Mouse (Mus musculus): ENCODE measurements around the gene Kif2a. TPM values are rescaled to one million over a fixed set of nuclear protein-coding genes. Genes with fewer than 3 reads are reported as not detected.

Gene Kif2a
- 6.1 and 7.5 TPM in 2 replicates for polyA plus RNA-seq (2015; fragmentation: Nextera tagmentation; extraction: Ambion mirVana)

GRCm38 (mm10) chr13:107021461-107022265 is at the start of gene Kif2a:
Gene Kif2a (minus strand): TSS chr13:107022126.
- Histone ChIP-seq H3K27ac (ENCODE audit: low read length) (peak within 1 kb of the TSS; percentile 94), H3K4me1 (ENCODE audit: control insufficient read depth, insufficient read depth, low read length) (peaks cover 17% of the 10 kb centered on the region), H3K4me2 (ENCODE audit: low read depth, low read length) (peak within 1 kb of the TSS; percentile 94), H3K27me3 (replicated peaks; ENCODE audit: control insufficient read depth, insufficient read depth, low read length) (no peaks in the 10 kb centered on the region), H3K4me3 (ENCODE audit: low read length) (peak within 1 kb of the TSS; percentile 91), H3K9ac (ENCODE audit: low read depth, low read length) (peak within 1 kb of the TSS; percentile 93), H3K36me3 (ENCODE audit: control insufficient read depth, insufficient read depth, low read length) (no peaks in the 10 kb centered on the region), H3K9me3 (ENCODE audit: control insufficient read depth, low read length) (no peaks in the 10 kb centered on the region)
- ATAC-seq, result peak; percentile 70
- WGBS, result under 1% methylated on average over 70 of the region's 87 CpGs

- no peak overlapping the region for H3K27ac ChIP-seq (ENCODE audit: low read length)
- no peaks in the 10 kb centered on the region for H3K9me3 ChIP-seq (ENCODE audit: control insufficient read depth, low read length)
- no peak for ATAC-seq
- H3K4me3 ChIP-seq (ENCODE audit: low read length), result no peak overlapping the region
- WGBS, result 73% methylated on average over 1 of the region's 1 CpGs
- H3K36me3 ChIP-seq (ENCODE audit: control insufficient read depth, insufficient read depth, low read length), result no peaks in the 10 kb centered on the region
- H3K9ac ChIP-seq (ENCODE audit: low read depth, low read length), result no peak overlapping the region
- no peaks in the 10 kb centered on the region for H3K27me3 ChIP-seq (replicated peaks; ENCODE audit: control insufficient read depth, insufficient read depth, low read length)
- no peak overlapping the region for H3K4me2 ChIP-seq (ENCODE audit: low read depth, low read length)
- 0 out of 2 replicates have a peak, but pooled peaks cover 4% of the 10 kb centered on the region for H3K4me1 ChIP-seq (ENCODE audit: control insufficient read depth, insufficient read depth, low read length)
These were observed 47.1 kb upstream of the Kif2a start for GRCm38 (mm10) chr13:107069061-107069460.

- H3K4me2 ChIP-seq (ENCODE audit: low read depth, low read length), result no peak overlapping the region
- 71% methylated on average over 10 of the region's 10 CpGs for WGBS
- no peaks in the 10 kb centered on the region for H3K36me3 ChIP-seq (ENCODE audit: control insufficient read depth, insufficient read depth, low read length)
- no peaks in the 10 kb centered on the region for H3K27me3 ChIP-seq (replicated peaks; ENCODE audit: control insufficient read depth, insufficient read depth, low read length)
- no peak for ATAC-seq
- H3K27ac ChIP-seq (ENCODE audit: low read length), result no peak overlapping the region
- no peaks in the 10 kb centered on the region for H3K9me3 ChIP-seq (ENCODE audit: control insufficient read depth, low read length)
- H3K4me1 ChIP-seq (ENCODE audit: control insufficient read depth, insufficient read depth, low read length), result no peaks in the 10 kb centered on the region
- H3K4me3 ChIP-seq (ENCODE audit: low read length), result no peak overlapping the region
- no peak overlapping the region for H3K9ac ChIP-seq (ENCODE audit: low read depth, low read length)
These were observed 43.4 kb upstream of the Kif2a start for GRCm38 (mm10) chr13:107065098-107065855.

- H3K4me1 ChIP-seq (ENCODE audit: control insufficient read depth, insufficient read depth, low read length), result no peaks in the 10 kb centered on the region
- H3K9me3 ChIP-seq (ENCODE audit: control insufficient read depth, low read length), result no peaks in the 10 kb centered on the region
- peak; percentile 27 for ATAC-seq
- no peaks in the 10 kb centered on the region for H3K27me3 ChIP-seq (replicated peaks; ENCODE audit: control insufficient read depth, insufficient read depth, low read length)
- H3K36me3 ChIP-seq (ENCODE audit: control insufficient read depth, insufficient read depth, low read length), result no peaks in the 10 kb centered on the region
- no peak overlapping the region for H3K4me3 ChIP-seq (ENCODE audit: low read length)
- no peak overlapping the region for H3K4me2 ChIP-seq (ENCODE audit: low read depth, low read length)
- H3K9ac ChIP-seq (ENCODE audit: low read depth, low read length), result no peak overlapping the region
- 72% methylated on average over 2 of the region's 2 CpGs for WGBS
- no peak overlapping the region for H3K27ac ChIP-seq (ENCODE audit: low read length)
These were observed 42.3 kb upstream of the Kif2a start for GRCm38 (mm10) chr13:107064263-107064662.

GRCm38 (mm10) chr13:107063115-107063807 is 41.3 kb upstream of the Kif2a start:
- no peak overlapping the region for H3K27ac ChIP-seq (ENCODE audit: low read length)
- H3K4me3 ChIP-seq (ENCODE audit: low read length), result no peak overlapping the region
- WGBS, result 34% methylated on average over 7 of the region's 7 CpGs
- H3K9ac ChIP-seq (ENCODE audit: low read depth, low read length), result no peak overlapping the region
- H3K9me3 ChIP-seq (ENCODE audit: control insufficient read depth, low read length), result no peaks in the 10 kb centered on the region
- no peak overlapping the region; the same call in 1 of the 2 replicates for H3K4me2 ChIP-seq (ENCODE audit: low read depth, low read length)
- no peaks in the 10 kb centered on the region for H3K27me3 ChIP-seq (replicated peaks; ENCODE audit: control insufficient read depth, insufficient read depth, low read length)
- no peaks in the 10 kb centered on the region for H3K4me1 ChIP-seq (ENCODE audit: control insufficient read depth, insufficient read depth, low read length)
- H3K36me3 ChIP-seq (ENCODE audit: control insufficient read depth, insufficient read depth, low read length), result no peaks in the 10 kb centered on the region
- ATAC-seq, result peak; percentile 96

GRCm38 (mm10) chr13:107060098-107060497 is 38.2 kb upstream of the Kif2a start:
- Histone ChIP-seq H3K9ac (ENCODE audit: low read depth, low read length) (no peak overlapping the region), H3K27ac (ENCODE audit: low read length) (no peak overlapping the region), H3K9me3 (ENCODE audit: control insufficient read depth, low read length) (no peaks in the 10 kb centered on the region), H3K4me2 (ENCODE audit: low read depth, low read length) (no peak overlapping the region), H3K4me3 (ENCODE audit: low read length) (no peak overlapping the region), H3K36me3 (ENCODE audit: control insufficient read depth, insufficient read depth, low read length) (no peaks in the 10 kb centered on the region), H3K27me3 (replicated peaks; ENCODE audit: control insufficient read depth, insufficient read depth, low read length) (no peaks in the 10 kb centered on the region), H3K4me1 (ENCODE audit: control insufficient read depth, insufficient read depth, low read length) (no peaks in the 10 kb centered on the region)
- no peak for ATAC-seq
- 79% methylated on average over 7 of the region's 7 CpGs for WGBS

GRCm38 (mm10) chr13:107059460-107059859 is 37.5 kb upstream of the Kif2a start:
- WGBS, result 77% methylated on average over 3 of the region's 3 CpGs
- Histone ChIP-seq H3K4me1 (ENCODE audit: control insufficient read depth, insufficient read depth, low read length) (no peaks in the 10 kb centered on the region), H3K27ac (ENCODE audit: low read length) (no peak overlapping the region), H3K9me3 (ENCODE audit: control insufficient read depth, low read length) (no peaks in the 10 kb centered on the region), H3K9ac (ENCODE audit: low read depth, low read length) (no peak overlapping the region), H3K4me3 (ENCODE audit: low read length) (no peak overlapping the region), H3K27me3 (replicated peaks; ENCODE audit: control insufficient read depth, insufficient read depth, low read length) (no peaks in the 10 kb centered on the region), H3K4me2 (ENCODE audit: low read depth, low read length) (no peak overlapping the region), H3K36me3 (ENCODE audit: control insufficient read depth, insufficient read depth, low read length) (no peaks in the 10 kb centered on the region)
- ATAC-seq, result no peak

- 42% methylated on average over 4 of the region's 4 CpGs for WGBS
- ATAC-seq, result peak; percentile 28; the same call in 1 of the 2 replicates
- H3K9me3 ChIP-seq (ENCODE audit: control insufficient read depth, low read length), result no peaks in the 10 kb centered on the region
- no peak overlapping the region for H3K9ac ChIP-seq (ENCODE audit: low read depth, low read length)
- no peak overlapping the region for H3K4me3 ChIP-seq (ENCODE audit: low read length)
- no peak overlapping the region for H3K27ac ChIP-seq (ENCODE audit: low read length)
- no peaks in the 10 kb centered on the region for H3K36me3 ChIP-seq (ENCODE audit: control insufficient read depth, insufficient read depth, low read length)
- no peaks in the 10 kb centered on the region for H3K4me1 ChIP-seq (ENCODE audit: control insufficient read depth, insufficient read depth, low read length)
- H3K4me2 ChIP-seq (ENCODE audit: low read depth, low read length), result no peak overlapping the region
- no peaks in the 10 kb centered on the region for H3K27me3 ChIP-seq (replicated peaks; ENCODE audit: control insufficient read depth, insufficient read depth, low read length)
These were observed 34.4 kb upstream of the Kif2a start for GRCm38 (mm10) chr13:107056318-107056717.

- Histone ChIP-seq H3K4me1 (ENCODE audit: control insufficient read depth, insufficient read depth, low read length) (no peaks in the 10 kb centered on the region), H3K4me2 (ENCODE audit: low read depth, low read length) (no peak overlapping the region), H3K27ac (ENCODE audit: low read length) (no peak overlapping the region), H3K9ac (ENCODE audit: low read depth, low read length) (no peak overlapping the region), H3K36me3 (ENCODE audit: control insufficient read depth, insufficient read depth, low read length) (no peaks in the 10 kb centered on the region), H3K27me3 (replicated peaks; ENCODE audit: control insufficient read depth, insufficient read depth, low read length) (no peaks in the 10 kb centered on the region), H3K4me3 (ENCODE audit: low read length) (no peak overlapping the region), H3K9me3 (ENCODE audit: control insufficient read depth, low read length) (no peaks in the 10 kb centered on the region)
- ATAC-seq, result no peak; the same call in 1 of the 2 replicates
- 59% methylated on average over 4 of the region's 4 CpGs for WGBS
These were observed 32.6 kb upstream of the Kif2a start for GRCm38 (mm10) chr13:107054496-107054895.

All from intestine, embryonic 16.5 days (tissue).